ENCODE assay signal across 14 mouse cellular contexts in the genomic region with DNA sequence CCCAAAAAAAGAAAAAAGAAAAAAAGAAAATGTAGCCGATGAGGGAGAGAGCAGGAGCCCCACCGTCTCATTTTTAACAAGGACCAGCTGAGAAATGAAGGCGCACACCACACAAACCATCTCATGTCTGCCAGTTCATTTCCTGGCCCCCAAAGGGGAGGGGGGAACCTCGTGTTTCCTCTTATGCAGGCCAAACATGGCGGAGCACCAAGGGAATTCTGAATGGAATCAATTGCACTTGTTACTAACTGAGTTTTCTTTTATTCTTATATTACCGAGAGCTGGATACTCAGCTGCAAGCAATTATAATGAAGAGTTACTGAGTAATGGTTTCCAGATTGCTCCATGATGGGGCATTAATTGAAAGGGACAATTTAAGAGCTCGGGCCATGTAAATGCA.
DNase-seq lines count a peak whose midpoint lies in the region; ATAC-seq lines count a peak whose summit lies in the region.
"Had no signal": no experiment of that assay in that cellular context is flagged by ENCODE, and none has a peak within 500 bp of the region (broad histone marks: within the 10 kb centered on the region; RNA-seq: fewer than 3 reads in every experiment).

No protein-coding gene starts in this region.

- no peak overlapping the region for H3K4me3 ChIP-seq in forebrain, embryonic 13.5 days
- 0 out of 2 replicates have a peak overlapping the region, but pooled peaks have one; percentile 15 for H3K4me3 ChIP-seq in limb, embryonic 10.5 days
- H3K4me3 ChIP-seq: liver, embryonic 15.5 days; midbrain, embryonic 15.5 days; neural tube, embryonic 13.5 days had no signal

- H3K27me3 ChIP-seq in forebrain, embryonic 13.5 days: no peaks in the 10 kb centered on the region
- no peaks in the 10 kb centered on the region for H3K27me3 ChIP-seq in limb, embryonic 10.5 days (ENCODE audit: low read depth, poor library complexity, severe bottlenecking)
- H3K27me3 ChIP-seq: liver, embryonic 15.5 days; midbrain, embryonic 15.5 days; neural tube, embryonic 13.5 days had no signal

- WGBS in forebrain, embryonic 13.5 days: 50% methylated on average over 7 of the region's 7 CpGs
- WGBS in limb, embryonic 10.5 days: 19% methylated on average over 7 of the region's 7 CpGs

- peaks cover 24% of the 10 kb centered on the region for H3K4me1 ChIP-seq in forebrain, embryonic 13.5 days
- H3K4me1 ChIP-seq in limb, embryonic 10.5 days: peaks cover 82% of the 10 kb centered on the region
- H3K4me1 ChIP-seq: liver, embryonic 15.5 days had no signal

- ATAC-seq in forebrain, embryonic 13.5 days: 0 out of 2 replicates have a peak, but pooled peaks have one; percentile 24
- ATAC-seq: midbrain, embryonic 15.5 days had no signal

- H3K9ac ChIP-seq in forebrain, embryonic 13.5 days: no peak overlapping the region
- H3K9ac ChIP-seq: liver, embryonic 15.5 days; midbrain, embryonic 15.5 days; neural tube, embryonic 13.5 days had no signal

- no peaks in the 10 kb centered on the region for H3K9me3 ChIP-seq in forebrain, embryonic 13.5 days (replicated peaks)
- H3K9me3 ChIP-seq in limb, embryonic 10.5 days (replicated peaks): no peaks in the 10 kb centered on the region
- H3K9me3 ChIP-seq: liver, embryonic 15.5 days; midbrain, embryonic 15.5 days; neural tube, embryonic 13.5 days had no signal

- no peak overlapping the region for H3K27ac ChIP-seq in forebrain, embryonic 13.5 days
- H3K27ac ChIP-seq in limb, embryonic 10.5 days: peak overlapping the region; percentile 87
- H3K27ac ChIP-seq: liver, embryonic 15.5 days; midbrain, embryonic 15.5 days; neural tube, embryonic 13.5 days had no signal

- no peaks in the 10 kb centered on the region for H3K36me3 ChIP-seq in forebrain, embryonic 13.5 days (ENCODE audit: poor library complexity, severe bottlenecking)
- H3K36me3 ChIP-seq in limb, embryonic 10.5 days: no peaks in the 10 kb centered on the region
- H3K36me3 ChIP-seq: liver, embryonic 15.5 days; midbrain, embryonic 15.5 days; neural tube, embryonic 13.5 days had no signal

- no peak overlapping the region for H3K4me2 ChIP-seq in forebrain, embryonic 13.5 days
- H3K4me2 ChIP-seq: liver, embryonic 15.5 days; midbrain, embryonic 15.5 days; neural tube, embryonic 13.5 days had no signal

- DNase-seq in embryo, embryonic 10 days (ENCODE audit: low spot score): peak; percentile 70
- no peak for DNase-seq in embryo, embryonic 9.5 days (ENCODE audit: extremely low spot score)
- peak; percentile 77 for DNase-seq in embryo, embryonic 10.5 days (ENCODE audit: low spot score)
- peak; percentile 78 for DNase-seq in limb, embryonic 10.5 days (ENCODE audit: low spot score)
- DNase-seq in cerebellum, postnatal 10 days: no peak
- DNase-seq in adrenal gland, postnatal 4 days (ENCODE audit: low spot score in 2 of 2): no peak
- DNase-seq in thymus, adult 18-20 months: no peak
- DNase-seq: cerebellum, adult 9-10 months; heart, postnatal 36 days; kidney, adult 18-20 months had no signal

Comparison
In these comparisons a context has a peak if more than half of its experiments do, and no peak if none do; other contexts are left out.
1. DNase-seq: peak in embryo, embryonic 10 days (single experiment), embryo, embryonic 10.5 days (single experiment) and limb, embryonic 10.5 days (single experiment); none in embryo, embryonic 9.5 days (single experiment), cerebellum, postnatal 10 days (0 of 2), adrenal gland, postnatal 4 days (0 of 2) and thymus, adult 18-20 months (0 of 2).